Mouse (Mus musculus): ENCODE data around the gene Pid1.

Gene Pid1

DNA sequence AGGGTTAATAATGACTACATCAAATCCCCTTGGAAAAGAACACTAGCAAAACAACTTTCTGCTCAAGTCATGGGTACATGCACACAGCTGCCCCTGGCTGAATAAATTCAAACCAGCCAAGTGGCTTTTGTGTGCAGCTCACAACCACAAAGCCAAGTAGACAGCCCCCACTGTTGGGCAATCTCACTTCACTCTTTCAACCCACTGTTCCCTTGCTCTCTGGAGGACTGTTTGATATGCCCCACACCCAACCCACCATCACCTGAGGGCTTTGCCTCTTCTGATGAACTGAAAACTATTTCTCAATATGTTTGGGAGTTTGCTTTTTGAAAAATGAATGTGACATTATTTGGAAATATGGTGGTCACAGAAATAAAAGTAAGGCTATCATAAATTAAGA is 171.8 kb downstream of the Pid1 start:
- ATAC-seq (ENCODE audit: insufficient number of reproducible peaks, low FRiP score, low TSS enrichment): no peak

DNA sequence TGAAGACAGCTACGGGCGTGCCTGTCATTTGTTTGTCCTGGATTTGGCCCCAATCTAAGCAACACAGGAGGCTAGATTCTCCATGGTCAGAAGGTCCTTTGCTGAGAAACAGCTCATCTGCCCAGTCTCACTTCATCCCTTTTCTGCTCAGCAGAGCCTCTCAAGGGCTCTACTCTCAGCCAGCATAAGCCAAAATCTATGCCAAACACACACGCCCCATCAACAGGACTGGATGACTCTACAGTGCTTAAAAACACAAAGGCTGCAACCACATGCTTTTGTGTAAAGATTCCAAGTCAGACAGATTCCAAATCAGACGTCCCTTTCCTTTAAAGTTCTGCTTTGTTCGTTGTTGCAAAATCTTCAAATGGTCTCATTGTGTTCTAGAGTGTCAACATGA is 174.5 kb downstream of the Pid1 start:
- no peak for ATAC-seq (ENCODE audit: insufficient number of reproducible peaks, low FRiP score, low TSS enrichment)

DNA sequence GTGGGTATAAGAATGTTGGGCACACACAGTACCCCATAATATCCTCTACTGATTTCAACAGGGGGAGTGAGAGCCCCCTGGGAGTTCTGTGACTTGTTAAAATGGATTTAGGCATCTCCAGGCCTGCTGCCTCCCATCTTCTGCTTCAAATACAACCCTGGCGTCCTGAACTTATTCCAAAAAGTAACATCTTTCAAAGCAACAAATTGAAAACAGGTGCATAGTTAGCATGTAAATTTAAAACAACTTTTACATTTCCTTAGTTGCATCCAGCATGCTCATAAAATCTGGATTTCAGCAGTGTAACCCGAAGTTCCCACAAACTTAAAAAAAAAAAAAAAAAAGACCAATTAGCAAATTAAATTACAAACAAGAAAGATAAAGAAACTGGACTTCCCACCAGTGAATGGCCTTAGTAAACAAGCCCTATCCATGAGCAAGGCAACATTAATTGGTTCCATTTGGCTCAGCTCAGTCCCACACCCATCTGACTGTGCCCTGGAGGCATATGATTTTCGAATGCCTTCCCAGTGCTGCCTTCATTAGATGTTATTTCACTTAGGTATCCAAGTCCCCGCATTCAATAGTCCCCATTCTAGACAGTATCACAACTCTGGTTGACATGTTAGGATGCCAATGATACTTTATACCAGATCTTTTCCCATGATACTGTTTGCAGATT is 177.1 kb downstream of the Pid1 start:
- no peak for ATAC-seq (ENCODE audit: insufficient number of reproducible peaks, low FRiP score, low TSS enrichment)

DNA sequence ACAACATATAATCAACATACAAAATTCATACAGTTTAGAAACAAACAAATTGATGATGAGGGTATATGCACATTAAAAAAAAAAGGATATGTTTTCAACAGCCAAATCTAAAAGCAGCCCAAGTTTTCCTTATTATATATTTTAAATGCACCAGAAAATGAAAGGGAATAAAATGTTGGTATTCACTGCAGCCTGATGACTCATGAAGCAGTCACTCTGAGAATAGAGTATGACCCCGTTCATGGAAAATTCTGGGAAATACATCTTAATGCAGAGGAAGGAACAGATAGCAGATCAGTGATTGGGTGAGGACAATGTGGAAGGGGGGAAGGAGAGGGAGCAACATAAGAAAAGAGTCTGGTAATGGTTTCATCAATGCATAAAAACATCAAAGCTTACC is 186.3 kb downstream of the Pid1 start:
- no peak for ATAC-seq (ENCODE audit: insufficient number of reproducible peaks, low FRiP score, low TSS enrichment)

DNA sequence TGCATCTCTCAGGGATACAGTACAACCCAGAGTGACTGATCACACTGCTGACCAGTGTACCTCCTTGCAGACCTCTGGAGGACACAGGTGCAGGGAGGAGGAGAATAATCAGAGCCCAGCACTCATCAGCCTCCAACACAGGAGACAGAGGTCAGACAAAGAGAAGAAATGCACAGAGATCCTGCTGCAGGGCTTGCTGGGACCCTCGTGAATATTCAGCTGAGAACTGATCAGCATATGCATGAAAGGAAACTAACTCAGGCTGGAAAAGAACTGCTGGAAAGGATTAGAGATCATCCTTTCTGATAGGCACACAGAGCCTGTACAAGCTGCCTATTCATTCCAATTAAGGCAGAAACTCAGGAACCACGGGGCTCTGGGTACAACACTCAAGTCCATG is 186.9 kb downstream of the Pid1 start:
- ATAC-seq (ENCODE audit: insufficient number of reproducible peaks, low FRiP score, low TSS enrichment): no peak

DNA sequence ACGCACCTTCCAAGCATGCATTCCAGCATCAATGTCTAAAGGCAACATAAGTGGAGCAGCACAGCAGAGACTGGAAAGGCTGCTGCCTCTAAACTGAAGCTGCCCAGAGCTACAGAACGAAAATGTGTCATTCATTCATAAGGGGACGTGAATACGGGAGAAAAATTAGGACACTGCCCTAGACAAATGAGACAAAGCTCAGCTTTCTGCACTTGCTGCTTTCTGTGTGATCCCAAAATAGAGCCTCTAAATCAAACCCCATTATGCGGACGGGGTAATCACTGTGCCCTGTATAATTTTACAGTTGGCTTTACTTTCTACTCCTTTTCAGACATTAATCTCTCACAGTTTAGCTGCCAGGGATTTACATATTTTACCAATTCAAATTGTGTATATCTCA is 191.0 kb downstream of the Pid1 start:
- ATAC-seq (ENCODE audit: insufficient number of reproducible peaks, low FRiP score, low TSS enrichment): no peak

DNA sequence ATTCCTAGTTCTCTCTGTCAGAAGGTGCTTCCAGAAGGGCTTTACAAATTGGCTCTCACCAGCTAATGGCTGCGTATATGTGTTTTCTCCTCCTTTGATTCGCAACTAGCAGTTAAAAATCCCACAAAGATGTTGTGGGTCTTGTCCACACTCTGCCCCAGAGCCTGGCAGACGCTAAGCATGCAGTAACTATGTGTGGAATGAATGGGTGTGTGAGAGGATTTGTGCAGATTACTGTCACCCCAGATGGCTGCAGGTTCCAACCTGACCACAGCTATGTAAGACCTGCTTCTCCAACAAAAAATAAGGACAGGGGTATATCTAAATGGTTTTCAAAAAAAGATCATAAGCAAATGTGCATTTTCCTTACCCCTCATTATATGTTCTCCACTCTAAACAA is 206.2 kb downstream of the Pid1 start:
- ATAC-seq (ENCODE audit: insufficient number of reproducible peaks, low FRiP score, low TSS enrichment): no peak

DNA sequence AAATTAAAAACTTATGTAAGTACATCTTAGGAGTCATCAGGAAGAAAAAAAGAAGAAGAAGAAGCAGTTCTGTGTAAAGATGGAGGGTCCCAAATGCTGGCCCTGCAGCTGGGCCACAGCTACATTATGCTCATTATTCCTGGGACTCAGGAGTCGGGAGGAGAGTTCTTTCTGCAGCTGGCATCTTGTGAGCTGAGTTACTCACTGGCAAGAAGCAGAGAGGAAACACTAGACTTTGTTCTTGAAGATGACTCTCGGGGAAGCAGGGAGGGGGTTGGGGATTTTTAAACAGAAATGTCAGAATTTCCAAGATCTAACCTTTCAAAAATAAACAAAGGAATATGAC is 208.4 kb downstream of the Pid1 start:
- no peak for ATAC-seq (ENCODE audit: insufficient number of reproducible peaks, low FRiP score, low TSS enrichment)

DNA sequence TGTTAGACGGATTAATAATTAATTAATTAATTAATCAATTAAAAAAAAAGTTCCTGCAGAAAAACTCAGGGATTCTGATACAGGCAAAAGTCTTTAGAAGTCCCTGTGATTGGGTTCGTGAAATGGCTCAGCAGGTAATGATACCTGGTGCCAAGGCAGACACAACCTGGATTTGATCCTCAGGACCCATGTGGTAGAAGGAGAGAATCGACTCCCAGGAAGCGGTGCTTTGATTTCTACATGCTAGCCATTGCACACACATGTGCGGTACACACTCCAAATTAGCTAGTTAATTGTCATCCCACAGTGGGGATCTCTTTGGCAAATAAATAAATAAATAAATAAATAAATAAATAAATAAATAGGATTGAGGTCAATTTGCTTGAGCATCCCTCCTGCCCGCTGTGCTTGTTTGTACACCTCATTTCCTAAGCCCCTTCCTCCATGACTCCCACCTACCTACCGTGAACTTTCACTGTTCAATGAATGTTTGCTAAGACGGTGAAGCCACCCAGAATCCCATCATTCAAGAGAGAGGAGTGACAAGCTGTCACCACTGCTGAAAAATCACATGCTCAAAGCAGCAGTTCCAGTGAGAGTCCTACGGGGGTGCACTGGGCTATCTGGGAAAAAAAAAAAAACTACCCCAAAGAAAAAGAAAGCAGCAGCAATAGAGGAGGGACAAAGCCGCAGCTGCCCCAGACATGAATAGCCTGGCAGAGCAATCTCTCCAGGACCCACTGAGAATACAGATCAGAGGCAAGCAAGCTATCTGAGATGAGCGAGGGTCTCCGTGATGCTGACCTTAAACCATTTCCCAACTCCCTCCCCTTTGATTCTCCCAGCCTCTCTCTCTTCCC is 209.0 kb downstream of the Pid1 start:
- no peak for ATAC-seq (ENCODE audit: insufficient number of reproducible peaks, low FRiP score, low TSS enrichment)

DNA sequence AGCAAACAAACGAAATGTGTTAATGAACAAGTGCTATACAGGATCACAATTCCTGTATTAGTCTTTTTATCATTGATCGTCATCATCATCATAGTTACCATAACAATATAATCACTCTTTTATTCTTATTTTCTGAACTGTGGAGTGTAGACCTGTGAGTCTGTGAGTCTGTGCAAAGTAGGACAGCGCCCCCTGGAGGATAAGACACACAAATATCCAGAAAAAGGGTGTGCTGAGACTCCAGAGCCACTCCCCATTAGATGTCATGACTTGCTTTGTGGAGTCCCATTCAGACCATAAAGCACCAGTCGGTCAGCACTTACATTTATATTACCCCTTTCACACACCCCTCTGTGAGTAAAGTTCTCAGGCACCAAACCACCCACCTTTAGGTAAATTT is 210.0 kb downstream of the Pid1 start:
- no peak for ATAC-seq (ENCODE audit: insufficient number of reproducible peaks, low FRiP score, low TSS enrichment)

DNA sequence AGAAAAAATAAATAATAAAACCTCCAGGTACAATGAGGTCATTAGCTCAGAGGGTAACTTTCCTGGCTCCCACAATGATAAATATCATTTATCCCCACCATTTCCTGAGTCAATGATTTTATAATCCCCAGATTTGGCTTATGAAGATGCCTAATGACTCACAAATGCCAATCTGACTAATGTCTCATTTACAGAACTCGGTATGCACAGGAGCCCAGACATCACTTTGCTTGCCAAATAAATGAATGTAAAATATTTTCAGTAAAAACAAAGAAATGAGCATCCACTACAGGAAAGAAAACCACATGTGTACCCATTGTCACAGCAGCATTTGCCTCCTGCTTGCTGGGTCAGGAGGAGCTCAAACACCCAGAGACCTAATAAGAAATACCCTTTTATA is 222.4 kb downstream of the Pid1 start:
- no peak for ATAC-seq (ENCODE audit: insufficient number of reproducible peaks, low FRiP score, low TSS enrichment)

DNA sequence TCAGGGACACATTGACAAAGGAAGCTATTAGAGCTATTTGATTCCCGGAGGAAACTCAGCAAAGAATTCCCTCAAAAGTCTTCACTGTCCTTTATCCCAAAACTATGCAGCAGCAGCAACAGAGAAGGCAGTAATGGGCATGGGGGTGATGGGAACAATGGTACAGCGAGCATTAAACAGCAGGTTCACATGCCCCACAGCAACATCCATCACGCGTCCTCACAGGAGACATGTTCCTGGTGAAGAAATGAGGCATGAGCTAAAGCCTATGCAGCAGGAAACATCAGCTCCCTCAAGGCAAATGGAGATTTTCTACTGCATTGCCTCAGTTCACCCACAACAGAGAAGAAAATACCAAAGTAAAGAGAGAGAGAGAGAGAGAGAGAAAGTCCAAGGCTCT is 231.5 kb downstream of the Pid1 start:
- ATAC-seq (ENCODE audit: insufficient number of reproducible peaks, low FRiP score, low TSS enrichment): no peak

DNA sequence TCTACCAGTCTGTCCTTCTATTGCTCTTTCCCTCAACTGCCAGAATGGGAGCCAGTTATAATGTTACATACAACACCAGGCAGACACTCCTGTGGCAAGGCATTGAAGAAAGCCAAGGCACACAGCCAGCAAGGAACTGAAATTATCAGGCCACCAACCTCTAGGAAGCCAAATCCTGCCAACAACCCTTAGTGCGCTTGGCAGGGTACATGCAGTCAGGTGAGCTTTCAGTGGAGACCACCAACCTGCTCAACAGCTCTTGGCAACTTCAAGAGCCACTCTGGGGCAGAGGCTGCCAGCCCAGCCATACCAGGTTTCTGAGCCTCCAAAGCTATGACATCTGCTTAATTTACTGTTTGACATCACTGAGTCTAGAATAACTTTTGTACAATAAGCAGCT is 232.2 kb downstream of the Pid1 start:
- ATAC-seq (ENCODE audit: insufficient number of reproducible peaks, low FRiP score, low TSS enrichment): peak; percentile 39; the same call in 1 of the 2 replicates

DNA sequence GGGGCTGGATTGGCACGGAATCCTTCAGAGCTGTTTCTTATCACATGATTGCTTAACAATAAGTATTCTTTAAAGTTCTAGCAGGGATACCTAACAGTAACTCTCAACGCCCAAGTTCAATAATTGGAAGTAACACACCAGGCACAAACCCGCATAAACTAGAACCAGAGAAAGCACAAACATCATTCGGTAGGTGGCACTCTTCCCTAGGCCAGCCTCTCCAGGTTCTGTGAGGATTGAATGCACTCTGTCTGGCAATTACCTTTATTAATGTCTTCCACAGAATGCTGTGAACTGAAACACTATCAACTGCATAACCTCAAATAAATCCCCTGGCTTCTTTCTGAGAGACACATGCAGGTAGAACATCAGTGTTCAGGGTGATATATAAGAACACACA is 235.5 kb downstream of the Pid1 start:
- ATAC-seq (ENCODE audit: insufficient number of reproducible peaks, low FRiP score, low TSS enrichment): no peak

DNA sequence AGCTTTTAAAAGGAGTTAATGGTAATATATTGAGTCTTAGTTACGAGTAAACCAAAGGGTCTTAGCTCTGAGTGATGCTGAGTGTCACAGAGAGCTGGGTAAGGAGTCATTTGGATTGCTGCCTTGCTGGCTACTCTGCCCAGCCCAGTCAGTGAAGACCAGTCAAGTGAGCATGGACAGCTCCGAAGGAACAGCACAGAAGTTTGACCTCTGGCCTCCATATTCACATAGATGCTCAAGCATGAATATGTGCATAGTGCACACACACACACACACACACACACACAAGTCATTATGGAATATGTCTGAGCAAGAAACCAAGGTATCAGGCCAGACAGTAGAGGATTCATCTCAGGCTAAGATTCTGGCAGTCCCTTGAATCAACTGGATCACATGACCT is 244.7 kb downstream of the Pid1 start:
- no peak for ATAC-seq (ENCODE audit: insufficient number of reproducible peaks, low FRiP score, low TSS enrichment)

DNA sequence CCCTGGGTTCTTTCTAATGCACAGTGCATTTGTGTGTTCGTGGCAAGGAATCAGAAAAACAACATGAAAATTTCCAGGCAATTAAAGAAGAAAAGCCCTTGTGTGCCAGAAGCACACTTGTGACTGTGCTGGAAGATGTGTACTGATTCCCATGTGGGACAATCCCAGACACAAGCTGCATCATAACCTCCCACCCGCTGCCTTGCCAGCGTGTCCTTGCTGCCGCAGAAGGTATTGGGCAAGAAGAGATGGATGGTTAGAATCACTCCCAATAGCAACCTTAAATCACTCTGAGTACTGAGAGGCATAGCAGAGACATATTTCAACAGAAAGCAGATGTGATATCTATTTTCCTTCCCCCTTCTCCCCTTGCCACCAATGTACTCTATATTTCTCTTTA is 257.2 kb downstream of the Pid1 start:
- no peak for ATAC-seq (ENCODE audit: insufficient number of reproducible peaks, low FRiP score, low TSS enrichment)

DNA sequence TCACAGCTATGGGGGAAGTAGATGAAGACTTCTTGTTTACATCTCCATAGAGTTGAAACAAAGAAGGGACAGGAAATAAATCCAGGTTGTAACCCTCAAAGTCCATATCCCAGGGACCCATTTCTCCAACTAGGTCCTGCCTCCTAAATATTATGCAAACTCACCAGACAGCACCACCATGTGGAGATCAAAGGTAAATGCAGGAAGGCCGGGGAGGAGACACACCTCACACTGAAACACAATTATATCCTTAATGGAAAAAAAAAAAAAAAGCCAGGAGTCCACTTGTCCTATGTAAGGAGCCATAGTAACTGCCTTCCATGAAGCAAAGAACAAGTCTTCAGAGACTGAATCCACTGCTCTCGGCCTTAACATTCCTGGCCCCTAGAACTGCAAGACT is 261.9 kb downstream of the Pid1 start:
- no peak for ATAC-seq (ENCODE audit: insufficient number of reproducible peaks, low FRiP score, low TSS enrichment)

DNA sequence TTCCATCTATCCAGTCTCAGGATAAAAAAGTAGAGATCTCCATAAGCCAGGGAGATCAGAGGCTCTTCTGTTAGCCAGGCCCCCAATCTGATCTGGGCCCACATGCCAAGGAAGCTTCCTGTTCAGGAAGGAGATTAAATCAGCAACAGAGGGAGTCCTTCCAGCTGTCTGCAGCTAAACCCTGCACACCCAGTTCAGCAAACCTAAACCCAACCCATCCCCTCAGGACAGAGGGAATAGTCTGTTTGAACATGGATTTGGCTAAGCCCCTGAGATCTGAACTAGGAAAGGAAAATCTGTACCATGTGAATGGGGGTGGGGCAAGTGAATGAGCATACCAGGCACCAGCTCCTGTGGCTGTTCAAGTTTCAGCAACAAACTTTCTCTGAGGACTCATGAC is 266.6 kb downstream of the Pid1 start:
- no peak for ATAC-seq (ENCODE audit: insufficient number of reproducible peaks, low FRiP score, low TSS enrichment)

DNA sequence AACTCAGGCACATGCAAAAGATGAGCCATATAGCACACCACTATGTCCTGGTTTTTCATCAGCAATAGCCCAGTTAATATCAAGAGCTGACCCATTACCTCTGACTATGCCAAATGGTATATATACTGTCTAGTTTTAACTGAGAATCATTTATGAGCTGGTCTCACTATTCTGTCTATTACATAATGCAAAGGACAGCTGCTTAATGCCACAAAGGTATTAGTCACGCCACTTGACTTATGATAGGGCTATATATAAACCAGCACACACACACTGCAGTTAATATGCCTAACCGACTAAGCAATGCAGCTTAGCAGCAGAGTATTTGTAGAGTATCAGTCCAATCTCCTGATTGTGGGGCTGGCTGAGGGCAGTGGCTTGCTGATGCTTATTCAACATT is 270.7 kb downstream of the Pid1 start:
- no peak for ATAC-seq (ENCODE audit: insufficient number of reproducible peaks, low FRiP score, low TSS enrichment)

DNA sequence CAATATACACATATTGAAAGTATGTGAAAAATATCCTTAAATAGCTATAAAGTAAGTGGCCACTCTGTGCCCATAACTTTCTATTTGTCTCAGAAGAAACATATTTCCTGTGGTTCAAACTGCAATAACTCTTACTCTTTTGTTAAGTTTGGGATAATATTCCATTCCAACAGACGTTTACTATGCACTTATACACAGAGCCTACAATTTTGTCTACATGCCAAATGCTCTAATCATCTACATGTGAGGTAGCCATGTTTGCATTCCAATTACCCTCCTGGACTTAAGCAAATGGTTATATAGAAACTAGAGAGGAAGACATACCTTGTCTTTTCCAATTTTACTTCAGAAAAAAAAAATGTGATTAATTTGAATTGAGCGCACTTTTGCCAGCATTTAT is 274.3 kb downstream of the Pid1 start:
- ATAC-seq (ENCODE audit: insufficient number of reproducible peaks, low FRiP score, low TSS enrichment): no peak

DNA sequence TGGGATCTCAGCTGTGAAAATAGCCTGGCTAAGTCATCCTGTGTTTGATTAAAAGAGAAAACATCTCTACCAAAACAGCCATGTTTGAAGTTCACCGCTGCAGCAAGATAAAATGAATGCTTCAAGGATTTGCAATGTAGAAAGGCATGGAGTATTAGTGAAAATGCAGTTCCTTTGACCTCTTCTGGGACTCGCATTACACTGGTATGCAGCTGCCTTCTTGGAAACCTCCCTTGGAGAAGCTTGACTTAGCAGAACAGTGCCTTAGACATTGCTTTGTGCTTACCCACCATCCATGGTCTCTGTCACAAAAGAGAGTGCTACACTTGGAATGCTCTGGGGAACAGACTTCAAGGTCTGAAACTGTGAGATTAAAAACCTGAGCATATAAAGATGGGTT is 276.0 kb downstream of the Pid1 start:
- ATAC-seq (ENCODE audit: insufficient number of reproducible peaks, low FRiP score, low TSS enrichment): no peak

DNA sequence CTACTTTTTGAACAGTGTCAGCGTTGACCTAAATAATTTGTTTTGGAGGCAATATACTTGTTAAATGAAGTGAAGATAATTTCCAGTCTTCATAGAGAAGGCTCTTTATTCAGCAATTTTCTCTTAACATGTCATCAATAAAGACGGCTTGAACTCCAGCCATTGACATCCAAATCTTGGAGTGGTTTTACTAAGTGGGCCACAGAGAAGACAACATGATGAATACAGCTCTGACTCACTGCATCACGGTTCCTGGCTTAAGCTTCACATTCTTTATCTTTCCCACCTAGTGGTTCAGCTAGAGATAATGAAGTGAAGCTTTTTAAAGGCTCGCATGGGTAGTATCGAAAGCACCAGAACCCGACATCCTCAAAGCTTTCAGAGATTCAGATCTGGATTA is 276.7 kb downstream of the Pid1 start:
- no peak for ATAC-seq (ENCODE audit: insufficient number of reproducible peaks, low FRiP score, low TSS enrichment)
